Mouse (Mus musculus): ENCODE results near the gene Rtf2. TPM values are rescaled to one million over a fixed set of nuclear protein-coding genes. Genes with fewer than 3 reads are reported as not detected.

Gene Rtf2
- polyA plus RNA-seq, 1 experiment from 2014 or later, result 49.9 TPM

DNA sequence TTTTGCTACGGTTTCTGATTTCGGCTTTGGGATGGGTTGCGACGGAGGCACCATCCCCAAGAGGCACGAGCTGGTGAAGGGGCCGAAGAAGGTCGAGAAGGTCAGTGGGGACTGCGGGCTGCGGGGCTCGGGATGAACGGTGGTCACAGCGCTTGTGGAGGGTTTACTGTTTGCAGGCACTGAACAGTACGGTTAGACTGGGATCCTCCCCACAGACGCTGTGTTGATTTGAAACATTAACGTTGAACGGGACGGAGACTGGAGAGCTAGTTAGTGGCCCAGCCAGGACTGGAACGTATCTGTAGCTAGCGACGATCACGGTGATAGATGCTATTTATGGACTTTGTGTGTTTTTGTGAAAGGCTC, 267 bp downstream of the Rtf2 start:
- Histone ChIP-seq H3K9me3 (no peaks in the 10 kb centered on the region), H3K4me3 (peak overlapping the region; percentile 74), H3K36me3 (peaks cover 10% of the 10 kb centered on the region), H3K4me2 (peak overlapping the region; percentile 95), H3K27me3 (replicated peaks) (no peaks in the 10 kb centered on the region), H3K9ac (peak overlapping the region; percentile 84), H3K4me1 (peaks cover 16% of the 10 kb centered on the region), H3K27ac (replicated peaks) (peak overlapping the region; percentile 63)
- ATAC-seq (ENCODE audit: extremely low read depth, insufficient number of reproducible peaks, low FRiP score, low TSS enrichment), result peak; percentile 39; the same call in 1 of the 2 replicates
- under 1% methylated on average over 21 of the region's 21 CpGs for WGBS

DNA sequence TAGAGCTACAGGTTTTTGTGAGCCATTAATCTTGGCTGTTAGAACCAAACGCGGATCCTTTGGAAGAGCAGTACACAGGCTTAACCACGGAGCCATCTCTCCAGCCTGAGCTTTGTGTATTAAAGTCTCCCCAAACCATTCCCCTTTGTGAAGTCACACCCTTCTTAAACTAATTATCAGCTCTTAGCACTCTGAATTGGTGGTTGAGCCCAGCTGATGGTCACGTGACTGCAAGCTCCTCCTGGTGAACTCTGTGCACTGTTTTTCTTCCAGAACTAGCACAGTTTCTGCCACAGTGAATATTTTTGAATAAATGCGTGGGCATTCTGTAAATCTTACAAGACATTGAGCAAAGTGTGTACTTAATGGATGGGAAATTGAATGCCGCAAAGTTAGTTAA, 820 bp downstream of the Rtf2 start:
- Histone ChIP-seq H3K4me2 (peak overlapping the region; percentile 95), H3K9me3 (no peaks in the 10 kb centered on the region), H3K36me3 (peaks cover 16% of the 10 kb centered on the region), H3K4me1 (peaks cover 16% of the 10 kb centered on the region), H3K27me3 (replicated peaks) (no peaks in the 10 kb centered on the region), H3K9ac (peak overlapping the region; percentile 84), H3K4me3 (peak overlapping the region; percentile 74), H3K27ac (replicated peaks) (no peak overlapping the region)
- WGBS, result 27% methylated on average over 6 of the region's 6 CpGs
- ATAC-seq (ENCODE audit: extremely low read depth, insufficient number of reproducible peaks, low FRiP score, low TSS enrichment), result no peak

DNA sequence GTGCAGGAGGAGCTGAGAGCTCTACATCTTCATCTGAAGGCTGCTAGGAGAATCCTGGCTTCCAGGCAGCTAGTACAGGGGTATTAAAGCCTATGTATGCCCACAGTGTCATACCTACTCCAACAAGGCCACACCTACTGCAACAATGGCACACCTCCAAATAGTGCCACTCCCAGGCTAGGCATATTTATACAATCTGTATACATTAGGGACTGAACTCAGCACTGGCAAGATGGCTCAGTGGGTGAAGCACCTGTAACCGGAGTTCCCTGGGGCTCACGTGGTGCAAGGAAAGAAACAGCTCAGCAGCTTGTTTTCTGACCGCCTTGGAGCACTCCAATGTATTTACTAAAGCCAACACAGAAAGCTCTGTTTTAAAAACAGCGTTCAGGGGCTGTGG, 5.3 kb downstream of the Rtf2 start:
- H3K4me1 ChIP-seq, result peaks cover 11% of the 10 kb centered on the region
- H3K27me3 ChIP-seq (replicated peaks), result no peaks in the 10 kb centered on the region
- no peak overlapping the region for H3K4me2 ChIP-seq
- ATAC-seq (ENCODE audit: extremely low read depth, insufficient number of reproducible peaks, low FRiP score, low TSS enrichment), result no peak
- H3K9ac ChIP-seq, result no peak overlapping the region
- 85% methylated on average over 4 of the region's 4 CpGs for WGBS
- H3K4me3 ChIP-seq, result no peak overlapping the region
- H3K9me3 ChIP-seq, result no peaks in the 10 kb centered on the region
- H3K36me3 ChIP-seq, result peaks cover 60% of the 10 kb centered on the region
- no peak overlapping the region for H3K27ac ChIP-seq (replicated peaks)

DNA sequence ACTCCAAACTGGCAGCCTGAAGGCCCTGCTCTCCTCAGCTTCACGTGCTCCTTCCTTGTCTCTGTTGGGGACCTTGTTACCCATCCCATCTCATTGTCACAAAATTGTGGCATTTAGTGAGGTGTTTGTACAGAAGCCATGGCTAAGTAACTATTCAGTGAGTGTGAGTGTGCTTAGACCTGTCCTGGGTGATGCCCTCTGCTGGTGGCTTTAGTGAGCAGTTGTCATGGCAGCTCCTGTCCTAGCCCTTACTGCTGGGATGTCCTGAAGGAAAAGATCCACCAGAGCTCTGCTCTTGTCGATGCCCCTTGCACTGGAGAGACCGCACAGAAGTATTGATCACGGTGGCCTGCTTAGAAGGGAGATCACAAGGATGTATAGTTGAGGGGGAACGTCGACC, 7.0 kb downstream of the Rtf2 start:
- WGBS, result 85% methylated on average over 6 of the region's 6 CpGs
- Histone ChIP-seq H3K9ac (no peak overlapping the region), H3K4me2 (no peak overlapping the region), H3K27me3 (replicated peaks) (no peaks in the 10 kb centered on the region), H3K9me3 (no peaks in the 10 kb centered on the region), H3K36me3 (peaks cover 77% of the 10 kb centered on the region), H3K27ac (replicated peaks) (no peak overlapping the region), H3K4me3 (no peak overlapping the region), H3K4me1 (no peaks in the 10 kb centered on the region)
- ATAC-seq (ENCODE audit: extremely low read depth, insufficient number of reproducible peaks, low FRiP score, low TSS enrichment), result no peak

DNA sequence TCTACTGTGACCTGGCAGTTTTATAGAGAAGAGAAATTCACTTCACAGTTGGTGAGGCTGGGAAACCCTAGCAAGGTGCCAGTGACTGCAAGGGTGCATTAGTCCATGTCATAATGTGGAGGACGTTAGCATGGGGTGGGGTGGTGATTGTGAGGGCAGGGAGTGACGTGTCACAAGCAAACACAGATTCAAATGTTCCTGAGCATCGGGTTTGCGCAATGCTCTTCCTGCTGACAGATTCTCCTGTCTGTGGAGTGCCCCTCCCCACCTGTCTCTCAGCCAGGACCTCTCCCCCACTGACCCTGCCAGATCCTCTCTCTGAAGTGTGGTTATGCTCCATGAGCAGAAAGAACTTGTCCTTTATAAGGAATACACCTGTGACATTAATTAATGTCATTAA, 8.0 kb downstream of the Rtf2 start:
- Histone ChIP-seq H3K4me1 (no peaks in the 10 kb centered on the region), H3K9me3 (no peaks in the 10 kb centered on the region), H3K9ac (no peak overlapping the region), H3K4me3 (no peak overlapping the region), H3K36me3 (peaks cover 87% of the 10 kb centered on the region), H3K4me2 (no peak overlapping the region), H3K27me3 (replicated peaks) (no peaks in the 10 kb centered on the region), H3K27ac (replicated peaks) (no peak overlapping the region)
- WGBS, result 83% methylated on average over 4 of the region's 4 CpGs
- ATAC-seq (ENCODE audit: extremely low read depth, insufficient number of reproducible peaks, low FRiP score, low TSS enrichment), result no peak

DNA sequence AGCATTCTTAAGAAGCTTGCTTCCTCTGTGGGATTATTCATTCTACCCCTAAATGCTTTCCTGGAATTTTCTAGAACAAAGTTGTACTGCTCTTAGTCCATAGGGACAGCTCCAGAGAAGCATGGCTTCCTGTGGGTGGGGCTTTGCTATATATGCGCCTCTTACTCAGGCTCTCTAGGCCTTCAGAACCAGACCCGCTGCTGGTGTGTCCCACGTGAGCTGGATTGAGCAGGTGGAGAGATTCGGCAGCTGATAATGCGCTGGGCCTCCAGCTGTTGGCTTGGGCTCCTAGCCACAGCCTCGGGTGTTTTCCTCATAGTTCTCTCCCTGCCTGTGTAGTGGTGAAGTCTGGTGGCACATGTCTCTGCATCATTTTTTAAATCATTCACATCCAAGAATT, 10.3 kb downstream of the Rtf2 start:
- H3K9ac ChIP-seq, result no peak overlapping the region
- no peaks in the 10 kb centered on the region for H3K27me3 ChIP-seq (replicated peaks)
- H3K36me3 ChIP-seq, result peaks cover 91% of the 10 kb centered on the region
- no peak for ATAC-seq (ENCODE audit: extremely low read depth, insufficient number of reproducible peaks, low FRiP score, low TSS enrichment)
- H3K27ac ChIP-seq (replicated peaks), result no peak overlapping the region
- H3K9me3 ChIP-seq, result no peaks in the 10 kb centered on the region
- H3K4me1 ChIP-seq, result no peaks in the 10 kb centered on the region
- WGBS, result 82% methylated on average over 6 of the region's 6 CpGs
- no peak overlapping the region for H3K4me2 ChIP-seq
- H3K4me3 ChIP-seq, result no peak overlapping the region

DNA sequence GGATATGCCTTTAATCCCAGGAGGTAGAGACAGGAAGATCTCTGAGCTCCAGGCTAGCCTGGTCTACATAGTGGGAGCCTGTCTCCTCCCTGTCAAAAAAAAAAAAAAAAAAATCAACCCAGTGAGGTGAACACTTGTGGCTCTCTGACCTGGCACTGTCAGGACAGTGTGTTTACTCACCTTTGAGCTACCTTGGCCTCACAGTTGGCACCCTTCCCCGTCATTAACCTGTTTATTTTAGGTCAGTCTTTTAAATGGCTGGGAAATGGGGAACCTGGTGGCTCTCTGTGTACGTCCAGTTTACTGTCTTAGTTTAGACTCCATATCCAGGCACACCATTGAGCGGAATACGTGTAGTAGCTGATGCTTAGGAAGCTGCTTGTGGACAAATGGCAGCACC, 11.7 kb downstream of the Rtf2 start:
- no peak overlapping the region for H3K9ac ChIP-seq
- WGBS, result 91% methylated on average over 4 of the region's 4 CpGs
- no peak overlapping the region for H3K27ac ChIP-seq (replicated peaks)
- no peak for ATAC-seq (ENCODE audit: extremely low read depth, insufficient number of reproducible peaks, low FRiP score, low TSS enrichment)
- no peaks in the 10 kb centered on the region for H3K27me3 ChIP-seq (replicated peaks)
- H3K4me1 ChIP-seq, result no peaks in the 10 kb centered on the region
- H3K4me2 ChIP-seq, result no peak overlapping the region
- peaks cover 85% of the 10 kb centered on the region for H3K36me3 ChIP-seq
- no peaks in the 10 kb centered on the region for H3K9me3 ChIP-seq
- H3K4me3 ChIP-seq, result no peak overlapping the region

DNA sequence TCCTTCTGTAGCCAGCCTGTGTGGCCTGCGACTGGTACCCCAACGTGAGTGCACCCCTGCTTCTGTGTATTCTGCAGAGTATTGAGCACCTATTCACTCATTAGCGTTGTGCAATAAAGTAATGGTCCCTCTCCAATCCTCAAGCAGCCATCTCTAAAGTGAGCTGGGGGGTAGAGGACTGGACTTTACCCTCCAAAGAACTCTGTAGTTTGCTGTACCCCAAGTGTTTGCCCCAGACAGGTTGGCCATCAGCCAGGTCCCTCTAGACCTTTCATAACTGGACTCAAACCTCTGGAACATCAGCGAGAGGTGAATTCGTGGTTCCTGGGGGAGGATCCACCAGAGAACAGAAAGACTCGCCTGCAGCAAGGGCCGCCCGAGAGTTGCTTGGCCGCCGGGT, 12.1 kb downstream of the Rtf2 start:
- no peaks in the 10 kb centered on the region for H3K9me3 ChIP-seq
- H3K9ac ChIP-seq, result no peak overlapping the region
- H3K36me3 ChIP-seq, result peaks cover 85% of the 10 kb centered on the region
- H3K4me3 ChIP-seq, result no peak overlapping the region
- no peaks in the 10 kb centered on the region for H3K27me3 ChIP-seq (replicated peaks)
- H3K27ac ChIP-seq (replicated peaks), result no peak overlapping the region
- ATAC-seq (ENCODE audit: extremely low read depth, insufficient number of reproducible peaks, low FRiP score, low TSS enrichment), result no peak
- H3K4me1 ChIP-seq, result no peaks in the 10 kb centered on the region
- WGBS, result 88% methylated on average over 10 of the region's 10 CpGs
- no peak overlapping the region for H3K4me2 ChIP-seq

DNA sequence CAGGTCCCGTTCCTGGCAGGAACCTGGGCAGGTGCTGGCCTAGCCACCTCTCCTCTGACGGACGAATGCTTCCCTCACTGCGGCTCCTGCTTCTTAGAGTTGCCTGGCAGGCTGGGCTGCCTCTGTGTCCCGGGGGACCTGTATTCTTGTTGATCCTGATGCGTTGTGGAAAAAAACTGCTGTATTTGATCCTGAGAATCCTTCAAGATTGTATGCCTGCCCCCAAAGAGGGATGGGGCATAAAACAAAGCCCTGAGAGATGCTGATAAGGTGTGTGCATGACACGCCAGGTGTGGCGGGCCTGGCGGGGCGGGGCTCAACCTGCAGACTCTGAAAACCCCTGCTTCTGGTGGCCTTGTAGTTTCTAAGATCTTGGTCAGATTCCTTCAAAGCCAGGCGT, 18.1 kb downstream of the Rtf2 start, which contains the start of gene Gcnt7:
Gcnt7 (minus strand) TSS at position 101 of the 400 bp plus-strand sequence.
- H3K9me3 ChIP-seq, result no peaks in the 10 kb centered on the region
- no peak within 1 kb of the TSS for H3K27ac ChIP-seq (replicated peaks)
- H3K4me2 ChIP-seq, result no peak within 1 kb of the TSS
- ATAC-seq (ENCODE audit: extremely low read depth, insufficient number of reproducible peaks, low FRiP score, low TSS enrichment), result no peak
- H3K9ac ChIP-seq, result no peak within 1 kb of the TSS
- H3K27me3 ChIP-seq (replicated peaks), result no peaks in the 10 kb centered on the region
- H3K4me1 ChIP-seq, result peaks cover 10% of the 10 kb centered on the region
- peaks cover 58% of the 10 kb centered on the region for H3K36me3 ChIP-seq
- H3K4me3 ChIP-seq, result no peak within 1 kb of the TSS
- 84% methylated on average over 11 of the region's 11 CpGs for whole genome bisulfite sequencing

DNA sequence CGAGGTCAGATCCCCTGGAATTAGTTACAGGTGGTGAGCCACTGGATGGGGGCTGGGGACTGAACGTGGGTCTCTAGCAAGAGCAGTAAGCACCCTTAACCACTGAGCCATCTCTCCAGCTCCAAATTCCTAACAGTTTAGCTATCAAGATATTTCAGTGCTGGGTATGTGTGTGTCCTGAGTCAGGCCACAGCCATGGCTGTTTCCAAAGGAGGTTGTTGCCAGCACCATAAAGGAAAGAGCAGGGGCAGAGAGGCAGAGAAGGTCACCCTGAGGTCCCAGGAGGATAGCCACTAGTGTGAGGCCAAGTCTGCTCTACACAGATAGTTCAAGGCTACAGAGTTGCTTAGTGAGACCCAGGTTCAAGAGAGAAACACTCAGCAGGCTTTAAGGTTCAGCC, 20.3 kb downstream of the Rtf2 start:
- Histone ChIP-seq H3K4me2 (no peak overlapping the region), H3K4me3 (no peak overlapping the region), H3K27me3 (replicated peaks) (no peaks in the 10 kb centered on the region), H3K4me1 (peaks cover 10% of the 10 kb centered on the region), H3K27ac (replicated peaks) (no peak overlapping the region), H3K36me3 (peaks cover 67% of the 10 kb centered on the region), H3K9ac (no peak overlapping the region), H3K9me3 (no peaks in the 10 kb centered on the region)
- 61% methylated on average over 2 of the region's 2 CpGs for WGBS
- no peak for ATAC-seq (ENCODE audit: extremely low read depth, insufficient number of reproducible peaks, low FRiP score, low TSS enrichment)

DNA sequence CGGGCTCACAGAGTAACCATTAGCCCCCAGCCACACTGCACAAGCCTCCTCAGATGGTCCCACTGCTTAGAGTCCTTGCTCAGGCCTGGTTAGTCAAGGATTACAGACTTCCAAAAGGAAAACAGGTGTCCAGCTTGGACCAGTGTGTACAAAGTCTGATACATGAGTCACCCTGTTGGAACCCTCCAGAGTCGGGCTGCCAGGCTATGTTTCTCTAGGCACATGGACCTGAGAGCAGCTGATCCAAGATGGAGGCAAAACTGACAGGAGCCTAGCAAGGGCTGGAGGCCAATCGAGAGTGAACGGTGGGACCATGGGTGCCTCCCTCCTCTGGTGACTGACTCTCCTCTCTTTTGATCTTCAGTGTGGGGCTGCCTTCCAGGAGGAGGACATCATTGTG, 22.5 kb downstream of the Rtf2 start:
- no peak overlapping the region for H3K9ac ChIP-seq
- peaks cover 10% of the 10 kb centered on the region for H3K4me1 ChIP-seq
- no peaks in the 10 kb centered on the region for H3K9me3 ChIP-seq
- H3K36me3 ChIP-seq, result peaks cover 71% of the 10 kb centered on the region
- no peaks in the 10 kb centered on the region for H3K27me3 ChIP-seq (replicated peaks)
- no peak overlapping the region for H3K4me2 ChIP-seq
- no peak overlapping the region for H3K27ac ChIP-seq (replicated peaks)
- no peak for ATAC-seq (ENCODE audit: extremely low read depth, insufficient number of reproducible peaks, low FRiP score, low TSS enrichment)
- 89% methylated on average over 4 of the region's 4 CpGs for WGBS
- H3K4me3 ChIP-seq, result no peak overlapping the region

DNA sequence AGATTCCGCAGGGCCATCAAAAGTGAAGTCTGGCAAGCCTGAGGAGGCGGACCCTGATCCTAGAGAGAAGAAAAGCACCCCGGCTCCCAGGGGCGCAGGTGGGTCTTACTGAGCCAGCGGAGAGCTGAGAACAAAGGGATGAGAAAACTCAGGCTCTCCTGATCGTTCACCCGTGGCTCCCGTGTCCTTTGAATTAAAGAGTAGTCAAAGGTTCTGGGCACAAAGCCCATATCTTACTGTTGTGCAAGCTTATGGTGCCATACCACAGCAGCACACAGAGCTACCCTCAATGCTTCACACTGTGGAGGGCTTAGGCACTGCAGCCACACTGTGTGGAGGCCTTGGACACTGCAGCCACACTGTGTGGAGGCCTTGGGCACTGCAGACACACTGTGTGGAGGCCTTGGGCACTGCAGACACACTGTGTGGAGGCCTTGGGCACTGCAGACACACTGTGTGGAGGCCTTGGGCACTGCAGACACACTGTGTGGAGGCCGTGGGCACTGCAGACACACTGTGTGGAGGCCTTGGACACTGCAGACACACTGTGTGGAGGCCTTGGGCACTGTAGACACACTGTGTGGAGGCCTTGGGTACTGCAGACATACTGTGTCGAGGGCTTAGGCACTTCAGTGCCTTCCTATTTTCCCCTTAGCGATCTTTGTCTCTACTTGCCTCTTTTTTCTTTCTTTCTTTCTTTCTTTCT, 26.2 kb downstream of the Rtf2 start:
- no peak overlapping the region for H3K4me3 ChIP-seq
- H3K4me2 ChIP-seq, result no peak overlapping the region
- no peak for ATAC-seq (ENCODE audit: extremely low read depth, insufficient number of reproducible peaks, low FRiP score, low TSS enrichment)
- H3K9ac ChIP-seq, result no peak overlapping the region
- peaks cover 88% of the 10 kb centered on the region for H3K36me3 ChIP-seq
- H3K27ac ChIP-seq (replicated peaks), result no peak overlapping the region
- H3K27me3 ChIP-seq (replicated peaks), result no peaks in the 10 kb centered on the region
- H3K9me3 ChIP-seq, result no peaks in the 10 kb centered on the region
- WGBS, result 88% methylated on average over 11 of the region's 11 CpGs
- 0 out of 2 replicates have a peak, but pooled peaks cover 3% of the 10 kb centered on the region for H3K4me1 ChIP-seq
